Mouse (Mus musculus) central nervous system, embryonic 14 days (tissue): ENCODE measurements around the gene Rnf126. TPM values are rescaled to one million over a fixed set of nuclear protein-coding genes. Genes with fewer than 3 reads are reported as not detected.

Experiments
- polyA plus RNA-seq: library from polyadenylated mRNA; depleted of rRNA; stranded (reverse); fragments of >200 nt; gene quantifications from 2 replicates; pipeline ENCODE4 v1.2.3, GENCODE M21; 2012; rRNA removed

Gene Rnf126
- 151 and 157 TPM in 2 replicates for polyA plus RNA-seq

GRCm38 (mm10) chr10:79766508-79767325 is at the start of gene Rnf126:
Gene Rnf126 (minus strand): TSS chr10:79766952.

DNA sequence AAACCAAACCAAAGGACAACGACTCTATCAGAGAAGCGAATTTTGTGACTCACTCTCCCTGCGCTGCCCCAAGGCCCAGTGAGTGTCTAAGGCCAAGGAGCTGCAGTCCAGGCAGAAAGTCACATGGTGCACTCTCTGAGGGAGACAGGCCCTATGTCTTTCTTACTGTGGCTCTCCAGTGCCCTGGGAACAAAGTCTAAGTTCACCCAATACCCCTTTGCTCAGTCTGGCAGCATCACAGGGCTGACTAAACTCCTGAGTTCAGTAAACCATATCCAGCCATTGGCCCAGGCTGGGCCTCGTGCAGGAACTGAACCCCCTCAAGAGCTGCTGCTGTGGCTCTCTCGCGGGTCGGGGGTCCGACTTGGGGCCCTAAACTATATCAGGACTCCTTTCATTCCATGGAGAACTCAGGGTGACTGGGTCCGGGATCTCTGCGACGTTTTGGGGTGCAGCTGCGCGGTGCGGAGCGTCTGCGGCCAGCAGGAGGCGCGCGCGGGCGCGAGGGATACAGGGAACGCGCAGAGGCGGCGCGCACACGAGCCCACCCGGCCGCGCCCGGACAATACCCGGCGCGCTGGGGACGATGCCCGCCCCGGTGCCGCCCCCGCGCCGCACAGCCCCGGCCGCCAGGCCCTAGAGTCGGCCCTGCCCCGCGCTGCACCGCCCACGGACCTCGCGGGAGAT is 26.4 kb upstream of the Rnf126 start, which contains the start of gene Palm:
Gene Palm (plus strand): TSS at position 522 of the 687 bp plus-strand sequence.

GRCm38 (mm10) chr10:79790861-79791260 is 24.1 kb upstream of the Rnf126 start, which contains the start of gene Prss57:
Gene Prss57 (minus strand): TSS chr10:79790961.

DNA sequence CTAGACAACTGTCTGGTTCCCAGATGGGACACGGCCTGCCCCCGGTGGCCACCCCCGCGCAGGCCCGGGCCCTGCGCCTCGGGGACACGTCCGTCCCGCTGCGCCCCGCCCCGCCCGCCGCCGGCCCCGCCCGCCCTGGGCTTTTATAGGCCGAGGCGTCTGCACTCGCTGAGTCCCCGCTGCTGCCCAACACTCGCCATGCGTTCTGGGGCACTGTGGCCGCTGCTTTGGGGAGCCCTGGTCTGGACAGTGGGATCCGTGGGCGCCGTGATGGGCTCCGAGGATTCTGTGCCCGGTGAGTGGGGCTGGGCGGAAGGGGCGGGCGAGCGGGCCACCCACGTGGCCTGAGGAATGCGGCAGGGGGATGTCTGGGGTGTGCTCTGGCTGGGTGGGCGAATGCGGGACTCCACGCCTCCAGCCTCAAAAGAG is 10.4 kb upstream of the Rnf126 start, which contains the start of gene Fstl3:
Gene Fstl3 (plus strand): TSS at position 170 of the 429 bp plus-strand sequence.

GRCm38 (mm10) chr10:79754856-79755516 is 11.8 kb downstream of the Rnf126 start, which contains the start of gene Fgf22:
Gene Fgf22 (plus strand): TSS chr10:79755076.

GRCm38 (mm10) chr10:79745898-79746773 is 20.6 kb downstream of the Rnf126 start, which contains the start of gene Polrmt:
Gene Polrmt (minus strand): TSS chr10:79746581.

DNA sequence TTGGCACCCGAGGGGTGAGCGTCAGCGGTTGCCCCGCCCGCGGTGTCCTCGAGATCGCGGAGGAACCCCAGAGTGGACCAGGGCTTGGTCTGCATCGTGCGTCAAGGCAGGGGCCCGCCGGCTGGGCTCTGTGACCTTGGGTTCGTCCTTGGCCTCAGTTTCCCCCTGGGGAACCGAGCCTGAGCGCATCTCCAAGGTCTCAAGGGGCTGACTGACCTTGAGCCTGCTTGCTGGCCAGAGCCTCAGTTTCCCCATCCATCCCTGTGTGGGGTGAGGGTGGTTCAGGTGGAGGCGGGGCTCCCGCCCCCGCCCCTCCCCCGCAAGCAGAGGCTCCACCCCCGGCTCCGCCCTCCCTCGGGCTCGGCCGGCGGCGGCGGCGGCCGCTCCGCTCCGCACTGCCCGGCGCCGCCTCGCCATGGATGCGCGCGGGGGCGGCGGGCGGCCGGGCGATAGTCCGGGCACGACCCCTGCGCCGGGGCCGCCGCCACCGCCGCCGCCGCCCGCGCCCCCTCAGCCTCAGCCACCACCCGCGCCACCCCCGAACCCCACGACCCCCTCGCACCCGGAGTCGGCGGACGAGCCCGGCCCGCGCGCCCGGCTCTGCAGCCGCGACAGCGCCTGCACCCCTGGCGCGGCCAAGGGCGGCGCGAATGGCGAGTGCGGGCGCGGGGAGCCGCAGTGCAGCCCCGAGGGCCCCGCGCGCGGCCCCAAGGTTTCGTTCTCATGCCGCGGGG is 50.3 kb downstream of the Rnf126 start, which contains the start of gene Hcn2:
Gene Hcn2 (plus strand): TSS at position 381 of the 734 bp plus-strand sequence.

Other genes with a start within 250 kb of the Rnf126 start
- 6.7 and 8.7 TPM in 2 replicates for gene Plpp2, start 233.2 kb downstream of the Rnf126 start, polyA plus RNA-seq
- 126 and 127 TPM in 2 replicates for gene Mier2, start 211.8 kb downstream of the Rnf126 start, polyA plus RNA-seq
- not detected in 2 replicates for gene Theg, start 179.6 kb downstream of the Rnf126 start, polyA plus RNA-seq
- gene C2cd4c, start 152.9 kb downstream of the Rnf126 start, polyA plus RNA-seq = 5.7 and 7.0 TPM in 2 replicates
- gene Shc2, start 129.0 kb downstream of the Rnf126 start, polyA plus RNA-seq = 41.4 and 51.8 TPM in 2 replicates
- gene Odf3l2, start 121.2 kb downstream of the Rnf126 start, polyA plus RNA-seq = 0.13 TPM in 1 of 2 replicates, not detected in the other
- 0.74 and 1.9 TPM in 2 replicates for gene Madcam1, start 102.4 kb downstream of the Rnf126 start, polyA plus RNA-seq
- gene Tpgs1, start 97.6 kb downstream of the Rnf126 start, polyA plus RNA-seq = 71.9 and 73.4 TPM in 2 replicates
- 129 and 130 TPM in 2 replicates for gene Cdc34, start 84.8 kb downstream of the Rnf126 start, polyA plus RNA-seq
- gene Gzmm, start 77.9 kb downstream of the Rnf126 start, polyA plus RNA-seq = 1.2 and 1.8 TPM in 2 replicates
- gene Bsg, start 62.5 kb downstream of the Rnf126 start, polyA plus RNA-seq = 479 and 560 TPM in 2 replicates
- gene Hcn2, start 50.3 kb downstream of the Rnf126 start, polyA plus RNA-seq = 7.4 and 8.4 TPM in 2 replicates
- 63.8 and 70.7 TPM in 2 replicates for gene Polrmt, start 20.4 kb downstream of the Rnf126 start, polyA plus RNA-seq
- gene Fgf22, start 11.9 kb downstream of the Rnf126 start, polyA plus RNA-seq = 0.55 and 0.59 TPM in 2 replicates
- 1.9 and 3.5 TPM in 2 replicates for gene Fstl3, start 10.3 kb upstream of the Rnf126 start, polyA plus RNA-seq
- gene Prss57, start 24.0 kb upstream of the Rnf126 start, polyA plus RNA-seq = 0.10 and 0.13 TPM in 2 replicates
- gene Palm, start 26.6 kb upstream of the Rnf126 start, polyA plus RNA-seq = 138 and 149 TPM in 2 replicates
- 0.93 and 0.94 TPM in 2 replicates for gene Misp, start 54.0 kb upstream of the Rnf126 start, polyA plus RNA-seq
- gene Ptbp1, start 87.5 kb upstream of the Rnf126 start, polyA plus RNA-seq = 210 and 249 TPM in 2 replicates
- gene Prtn3, start 107.5 kb upstream of the Rnf126 start, polyA plus RNA-seq = 14.8 and 17.6 TPM in 2 replicates
- 764 and 843 TPM in 2 replicates for gene Plppr3, start 107.7 kb upstream of the Rnf126 start, polyA plus RNA-seq
- 0.29 and 0.48 TPM in 2 replicates for gene Elane, start 119.3 kb upstream of the Rnf126 start, polyA plus RNA-seq
- gene Cfd, start 123.9 kb upstream of the Rnf126 start, polyA plus RNA-seq = 0.32 and 0.45 TPM in 2 replicates
- gene Med16, start 142.0 kb upstream of the Rnf126 start, polyA plus RNA-seq = 72.2 and 72.6 TPM in 2 replicates
- gene Gm26602, start 143.9 kb upstream of the Rnf126 start, polyA plus RNA-seq = not detected in 2 replicates
- gene Kiss1r, start 150.0 kb upstream of the Rnf126 start, polyA plus RNA-seq = 2.9 and 3.3 TPM in 2 replicates
- 151 and 165 TPM in 2 replicates for gene R3hdm4, start 154.3 kb upstream of the Rnf126 start, polyA plus RNA-seq
- gene Arid3a, start 160.1 kb upstream of the Rnf126 start, polyA plus RNA-seq = 5.7 and 5.8 TPM in 2 replicates
- gene Wdr18, start 193.2 kb upstream of the Rnf126 start, polyA plus RNA-seq = 56.8 and 61.0 TPM in 2 replicates
- gene Grin3b, start 203.8 kb upstream of the Rnf126 start, polyA plus RNA-seq = 0.28 and 0.36 TPM in 2 replicates
- gene Tmem259, start 217.4 kb upstream of the Rnf126 start, polyA plus RNA-seq = 232 and 237 TPM in 2 replicates
- 24.5 and 48.2 TPM in 2 replicates for gene Cnn2, start 221.6 kb upstream of the Rnf126 start, polyA plus RNA-seq
- gene Abca7, start 229.5 kb upstream of the Rnf126 start, polyA plus RNA-seq = 11.6 and 12.4 TPM in 2 replicates
- gene Arhgap45, start 249.7 kb upstream of the Rnf126 start, polyA plus RNA-seq = 4.7 and 6.9 TPM in 2 replicates